Mouse (Mus musculus) forelimb bud, embryonic 11.5 days (tissue): ENCODE results near the gene Actl6b.
A peak's percentile ranks its signal among the peaks of the same experiment; 100 is the strongest.
"Not testable (repeated sequence)": the region's sequence is repeated elsewhere in the genome, so short reads cannot be mapped to it uniquely, and the experiment has no call there.

Experiments used
- DNase-seq: peaks from one replicate; pipeline ENCODE4 v3.0.0-alpha.2; 2012; ENCODE audit warnings: low read depth, low spot score

Actl6b gene

GRCm38 (mm10) chr5:137600619-137601364, 47.5 kb downstream of the Actl6b start, which contains the start of gene Mospd3:
TSS of gene Mospd3 (minus strand) at chr5:137601058.
- peak; percentile 98 for DNase-seq

GRCm38 (mm10) chr5:137601365-137601729, 48.0 kb downstream of the Actl6b start:
- peak; percentile 33 for DNase-seq

- no peak for DNase-seq
Observed at GRCm38 (mm10) chr5:137607860-137608653, 54.7 kb downstream of the Actl6b start.

GRCm38 (mm10) chr5:137608654-137609190, 55.4 kb downstream of the Actl6b start:
- no peak for DNase-seq

GRCm38 (mm10) chr5:137609292-137609691, 56.0 kb downstream of the Actl6b start:
- DNase-seq, result no peak

GRCm38 (mm10) chr5:137610056-137610455, 56.7 kb downstream of the Actl6b start:
- no peak for DNase-seq

- DNase-seq, result peak; percentile 96
Observed at GRCm38 (mm10) chr5:137610548-137611244, 57.4 kb downstream of the Actl6b start.

GRCm38 (mm10) chr5:137611245-137611602, 57.9 kb downstream of the Actl6b start:
- peak; percentile 77 for DNase-seq

GRCm38 (mm10) chr5:137613076-137613475, 59.8 kb downstream of the Actl6b start:
- DNase-seq, result no peak

- DNase-seq, result no peak
Observed at GRCm38 (mm10) chr5:137613550-137613949, 60.2 kb downstream of the Actl6b start, which contains the start of gene Pcolce. TSS of gene Pcolce (minus strand) at chr5:137613784.

GRCm38 (mm10) chr5:137614921-137615320, 61.6 kb downstream of the Actl6b start:
- not testable (repeated sequence) for DNase-seq

- DNase-seq, result no peak
Observed at GRCm38 (mm10) chr5:137615347-137615746, 62.0 kb downstream of the Actl6b start.
